Mouse (Mus musculus): Measurements from ENCODE around the gene Cdc42. TPM values are rescaled to one million over a fixed set of nuclear protein-coding genes. Genes with fewer than 3 reads are reported as not detected.
A peak's percentile ranks its signal among the peaks of the same experiment; 100 is the strongest.

The Cdc42 gene
- total RNA-seq, 2 experiments from 2014 or later = 294 to 318 TPM

DNA sequence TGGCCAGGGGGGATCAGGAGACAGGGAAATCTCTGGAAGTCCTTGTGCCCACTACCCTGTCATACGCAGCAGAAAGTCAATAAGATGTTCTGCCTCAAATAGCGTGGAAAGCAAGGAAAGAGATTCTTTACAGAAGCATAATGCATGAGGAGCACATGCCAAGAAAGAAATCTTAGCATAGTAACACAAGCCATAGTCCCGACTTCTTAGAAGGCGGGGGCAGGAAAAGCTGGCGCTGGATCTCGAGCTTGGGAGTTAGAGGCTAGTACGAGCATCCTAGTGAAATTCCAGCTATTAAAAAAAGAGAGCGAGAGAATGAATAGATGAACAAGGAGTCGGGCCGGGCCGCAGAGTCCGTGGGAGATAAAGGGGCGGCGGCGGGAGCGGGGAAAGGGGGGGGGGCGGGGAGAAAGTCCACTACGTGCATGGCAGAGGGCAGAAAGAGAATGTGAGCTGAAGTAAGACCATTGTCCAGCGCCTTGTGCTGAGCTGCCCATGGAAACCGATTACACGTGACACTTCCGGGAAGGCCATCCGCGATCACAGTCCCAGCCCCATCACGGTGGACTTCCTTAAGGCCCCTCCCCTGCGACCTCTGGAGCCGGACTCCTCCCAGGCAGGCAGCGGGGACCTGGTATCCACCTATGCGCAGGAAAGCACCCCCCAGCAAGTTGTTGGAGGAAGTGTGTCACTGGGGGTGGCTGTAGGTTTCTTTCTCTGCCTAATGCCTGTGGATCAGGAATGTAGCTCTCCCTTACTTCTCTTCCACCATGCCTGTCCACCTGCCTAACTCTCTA, 12.6 kb upstream of the Cdc42 start:
- Histone ChIP-seq H3K4me3 (peak overlapping the region; percentile 28), H3K27ac (peak overlapping the region; percentile 24)
- TF ChIP-seq CTCF (IDR thresholded peaks at IDR 0.05) = no peak
- intact Hi-C loops (cut with DNase I) = no loop called here
- DNase-seq (ENCODE audit: extremely low spot score in 1 of 2, low spot score in 2 of 2) = no peak

DNA sequence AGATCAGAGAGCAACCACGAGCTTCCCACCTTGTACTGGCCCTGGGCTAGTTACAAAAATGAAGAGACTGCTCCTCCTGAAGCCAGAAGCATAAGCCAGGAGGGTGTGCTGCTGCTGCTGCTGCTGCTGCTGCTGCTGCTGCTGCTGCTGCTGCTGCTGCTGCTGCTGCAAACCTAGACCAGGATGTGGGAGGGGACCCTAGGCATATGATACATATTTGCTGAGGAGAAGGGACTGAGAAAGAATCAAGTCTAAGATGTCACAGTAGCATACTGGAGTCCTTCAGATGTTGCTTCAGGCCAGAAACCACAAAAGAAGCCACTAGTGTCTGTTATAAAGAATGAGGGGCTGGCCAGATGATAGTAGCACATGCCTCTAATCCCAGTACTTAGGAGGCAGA, 10.7 kb upstream of the Cdc42 start:
- intact Hi-C loops (cut with DNase I) = no loop called here
- no peak for DNase-seq (ENCODE audit: extremely low spot score in 1 of 2, low spot score in 2 of 2)
- no peak for TF ChIP-seq CTCF (IDR thresholded peaks at IDR 0.05)
- Histone ChIP-seq H3K27ac (peak overlapping the region; percentile 25; the same call in 1 of the 2 replicates), H3K4me3 (no peak overlapping the region)

DNA sequence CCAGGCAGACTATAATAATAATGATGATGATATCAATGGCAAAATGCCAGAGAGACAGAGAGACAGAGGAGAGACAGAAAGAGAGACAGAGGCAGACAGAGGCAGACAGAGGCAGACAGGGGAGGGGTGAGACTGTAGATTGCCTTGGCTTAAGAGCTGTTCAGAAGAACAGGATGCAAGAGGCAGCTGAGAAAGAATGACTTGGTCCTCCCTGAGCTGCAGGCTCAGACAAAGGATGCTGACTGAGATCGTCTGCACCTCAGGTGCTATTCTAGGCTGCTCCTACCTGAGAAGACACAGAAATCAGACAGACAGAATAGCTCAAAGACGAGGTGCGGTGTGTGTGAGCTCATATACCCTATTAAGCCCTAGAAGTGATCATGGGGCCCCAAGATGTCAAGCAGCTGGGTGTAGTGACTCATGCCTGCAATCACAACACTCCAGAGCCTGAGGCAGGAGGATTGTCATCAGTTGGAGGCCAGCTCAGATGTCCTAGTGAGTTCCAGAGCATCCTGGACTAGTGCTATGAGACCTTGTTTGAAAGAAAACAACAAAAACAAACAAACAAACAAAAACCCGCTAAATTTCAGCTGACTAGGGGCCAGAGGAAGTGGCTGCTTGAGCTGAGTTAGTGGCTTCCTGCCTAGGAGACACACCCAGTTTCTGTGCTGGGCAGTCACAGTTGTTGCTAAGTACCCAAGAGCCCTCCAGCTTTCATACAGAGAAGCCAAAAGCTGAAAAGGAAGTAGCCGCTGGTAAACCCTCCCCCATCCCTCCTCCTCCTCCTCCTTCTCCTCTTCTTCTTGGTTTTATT, 10.0 kb upstream of the Cdc42 start:
- DNase-seq (ENCODE audit: extremely low spot score in 1 of 2, low spot score in 2 of 2) = no peak
- intact Hi-C loops (cut with DNase I) = no loop called here
- H3K4me3 ChIP-seq = no peak overlapping the region
- H3K27ac ChIP-seq = peak overlapping the region; percentile 45; the same call in 1 of the 2 replicates
- TF ChIP-seq CTCF (IDR thresholded peaks at IDR 0.05) = no peak

DNA sequence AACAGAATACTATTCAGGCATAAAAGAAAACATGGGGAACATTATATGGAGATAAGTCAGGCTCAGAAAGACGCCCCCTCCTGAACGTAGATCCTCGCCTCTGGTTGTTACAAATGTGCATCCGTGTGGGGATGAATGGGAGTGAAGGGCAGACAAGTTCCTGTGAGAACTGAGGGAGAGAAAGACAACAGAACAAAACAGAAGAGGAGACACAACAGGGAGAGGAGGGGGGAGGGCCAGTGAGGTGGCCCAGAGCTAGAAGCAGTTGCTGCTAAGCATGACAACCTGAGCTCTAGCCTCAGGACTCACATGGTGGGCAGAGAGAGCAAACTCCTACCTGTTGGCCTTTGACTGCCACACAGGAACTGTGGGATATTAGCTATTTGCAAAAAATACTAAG, 8.6 kb upstream of the Cdc42 start:
- Histone ChIP-seq H3K4me3 (no peak overlapping the region), H3K27ac (no peak overlapping the region)
- no peak for TF ChIP-seq CTCF (IDR thresholded peaks at IDR 0.05)
- intact Hi-C loops (cut with DNase I) = no loop called here
- DNase-seq (ENCODE audit: extremely low spot score in 1 of 2, low spot score in 2 of 2) = no peak

DNA sequence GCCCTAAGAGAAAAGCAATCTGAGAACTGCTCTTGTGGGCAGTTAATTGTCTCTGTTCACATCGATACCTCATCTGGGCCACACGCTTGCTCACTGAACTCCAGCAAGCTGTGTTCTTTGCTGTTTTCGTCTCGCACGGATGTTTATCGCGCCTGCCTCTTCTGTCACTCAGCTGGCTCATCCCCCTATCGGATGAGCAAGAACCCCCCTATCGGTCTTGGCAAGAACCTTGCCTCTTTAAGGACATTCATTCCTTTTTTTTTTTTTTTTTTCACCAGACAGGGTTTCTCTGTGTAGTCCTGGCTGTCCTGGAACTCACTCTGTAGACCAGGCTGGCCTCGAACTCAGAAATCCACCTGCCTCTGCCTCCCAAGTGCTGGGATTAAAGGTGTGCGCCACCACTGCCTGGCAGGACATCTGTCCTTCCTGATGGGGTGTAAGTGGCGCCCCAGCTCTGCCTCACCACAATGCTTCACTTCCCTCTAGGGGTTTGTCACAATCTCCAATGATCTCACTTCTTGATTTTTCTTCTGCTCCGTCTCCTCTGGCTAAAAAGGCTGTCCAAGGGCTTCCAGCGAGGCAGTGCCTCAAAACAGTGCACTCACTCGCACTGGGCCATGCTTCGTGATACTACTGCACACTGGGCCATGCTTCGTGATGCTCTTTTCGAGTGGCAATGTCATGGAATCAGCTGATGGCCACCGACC, 8.0 kb upstream of the Cdc42 start:
- intact Hi-C loops (cut with DNase I) = no loop called here
- no peak for DNase-seq (ENCODE audit: extremely low spot score in 1 of 2, low spot score in 2 of 2)
- Histone ChIP-seq H3K4me3 (no peak overlapping the region), H3K27ac (no peak overlapping the region)
- no peak for TF ChIP-seq CTCF (IDR thresholded peaks at IDR 0.05)

DNA sequence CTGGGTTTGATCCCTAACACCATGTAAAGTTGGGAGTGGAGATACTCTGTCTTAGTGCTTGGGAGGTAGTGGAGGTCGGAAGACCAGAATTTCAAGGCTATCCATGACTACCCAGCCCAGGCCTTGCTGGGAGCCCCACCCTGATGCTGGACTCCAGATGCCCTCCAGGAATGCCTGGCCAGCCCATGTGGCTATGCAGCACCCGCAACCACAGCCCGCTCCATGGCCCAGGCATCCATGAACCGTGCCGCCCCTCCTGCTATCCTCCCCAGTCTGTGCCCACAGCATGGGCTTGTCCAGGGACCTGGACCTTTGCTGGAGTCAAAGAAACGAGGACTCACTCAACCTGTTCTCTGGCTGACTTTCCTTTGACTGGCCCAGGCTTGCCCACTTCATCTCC, 7.3 kb upstream of the Cdc42 start:
- no peak overlapping the region for H3K4me3 ChIP-seq
- no peak for TF ChIP-seq CTCF (IDR thresholded peaks at IDR 0.05)
- intact Hi-C loops (cut with DNase I) = no loop called here
- no peak for DNase-seq (ENCODE audit: extremely low spot score in 1 of 2, low spot score in 2 of 2)
- H3K27ac ChIP-seq = no peak overlapping the region

DNA sequence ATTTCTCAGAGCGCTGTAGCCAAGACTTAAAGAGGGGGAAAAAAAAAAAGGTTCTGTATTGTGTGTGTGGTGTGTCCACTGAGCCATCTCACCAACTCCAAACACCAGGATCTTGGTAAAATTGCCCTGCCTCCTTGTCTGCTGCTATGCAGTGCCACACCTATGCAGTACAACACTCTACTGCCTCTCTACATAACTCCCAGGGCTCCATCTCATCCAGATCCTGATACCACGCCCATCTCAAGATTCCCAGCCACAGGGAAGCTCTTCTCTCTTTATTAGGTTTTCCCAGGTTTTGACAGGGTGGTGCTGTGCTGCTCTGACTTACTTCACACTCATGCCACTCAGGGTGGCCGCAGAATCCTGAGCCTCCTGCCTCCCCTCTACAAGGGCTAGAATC, 3.5 kb upstream of the Cdc42 start:
- H3K4me3 ChIP-seq = no peak overlapping the region
- DNase-seq (ENCODE audit: extremely low spot score in 1 of 2, low spot score in 2 of 2) = no peak
- H3K27ac ChIP-seq = no peak overlapping the region
- TF ChIP-seq CTCF (IDR thresholded peaks at IDR 0.05) = no peak
- intact Hi-C loops (cut with DNase I) = no loop called here

DNA sequence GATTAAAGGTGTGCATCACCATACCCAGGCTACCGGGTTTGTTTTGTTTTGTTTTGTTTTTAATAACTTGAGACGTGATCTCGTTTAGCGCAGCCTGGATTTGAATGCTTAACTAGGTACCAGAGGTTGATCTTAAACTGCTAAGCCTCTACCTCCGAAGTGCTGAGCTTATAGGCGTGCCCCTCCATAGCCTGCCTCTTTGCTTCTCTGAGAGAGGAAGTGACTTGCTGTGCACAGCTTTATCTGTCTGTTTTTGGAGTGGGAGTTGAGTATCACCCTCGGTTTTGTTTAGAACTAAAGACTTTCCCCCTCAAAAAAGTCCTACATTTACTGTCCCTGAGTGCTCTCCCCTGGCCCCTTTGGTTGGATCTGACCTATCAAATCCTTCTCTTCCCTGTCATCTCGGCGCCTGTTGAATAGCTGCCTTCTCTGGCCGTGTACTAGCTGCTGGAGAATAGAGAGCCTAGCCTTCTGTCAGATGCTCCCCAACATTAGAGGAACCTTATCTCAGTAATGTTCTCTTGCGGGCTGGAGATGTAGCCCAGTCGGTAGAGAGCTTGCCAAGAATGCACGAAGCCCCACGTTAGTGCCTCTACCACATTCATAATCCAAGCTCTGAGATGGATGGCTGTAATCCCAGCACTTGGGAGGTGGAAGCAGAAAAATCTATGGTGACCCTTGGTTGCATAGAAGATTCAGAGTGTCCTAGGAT, 927 bp upstream of the Cdc42 start:
- TF ChIP-seq CTCF (IDR thresholded peaks at IDR 0.05) = no peak
- no peak overlapping the region for H3K4me3 ChIP-seq
- H3K27ac ChIP-seq = no peak overlapping the region
- intact Hi-C loops (cut with DNase I) = loop anchor here (5.0 kb wide), 1 partner anchor 234 kb away; the partner anchor contains the start of gene Usp48
- no peak for DNase-seq (ENCODE audit: extremely low spot score in 1 of 2, low spot score in 2 of 2)

DNA sequence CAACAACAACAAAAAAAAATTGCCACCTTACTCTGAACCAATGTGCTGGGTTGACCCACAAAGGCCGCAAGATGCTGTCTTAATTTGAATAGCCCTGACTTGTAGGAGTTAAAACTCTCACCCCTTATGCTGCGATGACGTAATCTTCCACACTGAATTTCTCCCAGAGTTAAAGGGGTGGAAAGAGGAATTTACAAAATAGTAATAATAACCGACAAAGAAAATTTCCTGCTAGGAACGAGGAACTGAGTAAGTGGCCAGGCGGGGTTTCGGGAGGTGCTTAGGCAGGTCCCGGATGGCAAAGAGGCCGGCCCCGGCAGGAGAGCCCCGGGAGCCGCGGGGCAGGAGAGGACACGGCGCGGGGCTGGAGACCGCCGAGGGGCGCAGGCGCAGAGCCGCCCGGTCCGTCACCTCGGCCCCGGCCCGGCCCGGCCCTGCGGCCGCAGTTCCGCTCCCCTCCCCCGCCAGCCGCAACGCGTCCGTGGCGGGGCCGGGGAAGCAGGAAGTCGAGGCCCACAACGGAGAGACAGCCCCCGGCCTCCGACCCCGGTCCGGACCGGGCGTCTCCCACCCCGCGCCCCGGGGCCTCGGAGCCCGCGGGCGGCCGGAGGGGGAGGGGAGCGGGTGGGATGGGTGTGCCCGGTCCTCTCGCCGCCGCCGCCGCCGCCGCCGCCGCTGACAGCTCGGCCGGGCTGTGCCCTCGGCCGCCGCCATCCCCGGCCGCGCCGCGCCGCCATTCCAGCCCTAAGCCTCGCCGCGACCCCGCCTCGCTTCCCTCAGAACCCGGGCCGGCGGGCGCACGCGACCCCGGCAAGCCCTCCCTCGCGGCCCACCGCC, 628 bp downstream of the Cdc42 start:
- peak; percentile 57 to 59 for DNase-seq (ENCODE audit: extremely low spot score in 1 of 2, low spot score in 2 of 2)
- intact Hi-C loops (cut with DNase I) = loop anchor here (5.0 kb wide), 1 partner anchor 235 kb away; the partner anchor contains the start of gene Usp48
- Histone ChIP-seq H3K4me3 (peak overlapping the region; percentile 94), H3K27ac (peak overlapping the region; percentile 94)
- no peak for TF ChIP-seq CTCF (IDR thresholded peaks at IDR 0.05)

DNA sequence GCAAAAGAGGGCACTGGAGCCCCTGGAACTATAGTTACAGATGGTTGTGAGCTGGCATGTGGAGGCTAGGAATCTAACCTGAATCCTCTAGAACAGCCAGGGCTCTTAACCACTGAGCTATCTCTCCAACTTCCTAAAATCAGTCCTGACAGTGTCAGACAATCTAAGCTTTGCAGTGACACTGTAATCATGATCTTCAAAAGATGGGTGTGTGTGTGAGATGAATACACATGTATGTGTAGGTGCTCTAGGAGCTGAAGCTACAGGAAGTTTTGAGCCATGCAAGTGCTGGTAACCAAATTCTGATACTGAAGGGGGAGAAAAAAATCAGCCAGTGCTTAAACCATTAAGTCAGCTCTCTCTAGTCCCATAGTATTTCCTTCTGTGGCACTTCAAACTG, 6.9 kb downstream of the Cdc42 start:
- no peak for DNase-seq (ENCODE audit: extremely low spot score in 1 of 2, low spot score in 2 of 2)
- no peak for TF ChIP-seq CTCF (IDR thresholded peaks at IDR 0.05)
- intact Hi-C loops (cut with DNase I) = no loop called here
- no peak overlapping the region for H3K4me3 ChIP-seq
- no peak overlapping the region for H3K27ac ChIP-seq

Data from left cerebral cortex, adult 2 months (tissue).